Mouse (Mus musculus): Measurements from ENCODE around the gene Map3k11.
"Not testable (repeated sequence)": the region's sequence is repeated elsewhere in the genome, so short reads cannot be mapped to it uniquely, and the experiment has no call there.

Map3k11 gene

DNA sequence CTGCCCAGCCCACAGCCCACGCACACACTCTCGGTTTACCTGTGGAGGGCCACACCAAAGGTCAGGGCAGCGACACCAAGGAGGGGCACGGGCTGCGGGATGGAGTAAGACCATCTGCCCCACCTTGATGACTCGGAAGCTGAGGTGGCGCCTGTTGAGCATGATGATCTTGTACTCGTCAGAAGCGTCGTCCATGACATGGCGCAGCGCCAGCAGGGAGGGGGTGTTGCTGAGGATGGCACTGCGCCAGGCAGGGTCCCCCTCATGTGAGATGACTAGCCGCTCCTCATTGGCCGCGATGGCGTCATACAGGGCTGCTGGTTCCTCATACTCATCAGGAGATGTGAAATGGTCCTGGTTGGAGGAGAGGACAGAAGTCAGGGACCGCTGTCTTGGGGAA lies 22.2 kb upstream of the Map3k11 start:
- in situ Hi-C loops (cut with MboI), result no loop called here

DNA sequence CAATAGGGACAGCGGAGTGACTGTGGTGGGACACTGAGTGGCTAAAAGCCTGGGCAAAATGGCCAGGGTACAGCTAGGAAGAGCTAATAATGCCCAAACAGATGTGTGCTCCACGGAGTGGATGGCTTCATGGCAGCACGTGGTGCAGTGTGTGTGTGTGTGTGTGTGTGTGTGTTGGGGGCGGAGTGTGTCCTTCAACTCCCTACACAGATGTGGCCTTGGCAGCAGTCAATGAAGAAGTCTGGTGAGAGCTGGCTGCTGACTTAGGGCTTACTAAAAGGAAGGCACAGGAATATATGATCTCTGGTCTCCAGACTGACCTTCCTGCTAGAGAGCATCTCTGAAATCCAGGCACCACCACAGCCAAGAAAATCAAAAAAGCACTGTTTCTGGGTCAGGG lies 20.2 kb upstream of the Map3k11 start:
- in situ Hi-C loops (cut with MboI), result no loop called here

GRCm38 (mm10) chr19:5680432-5680831 lies 8.1 kb upstream of the Map3k11 start:
- in situ Hi-C loops (cut with MboI), result no loop called here

DNA sequence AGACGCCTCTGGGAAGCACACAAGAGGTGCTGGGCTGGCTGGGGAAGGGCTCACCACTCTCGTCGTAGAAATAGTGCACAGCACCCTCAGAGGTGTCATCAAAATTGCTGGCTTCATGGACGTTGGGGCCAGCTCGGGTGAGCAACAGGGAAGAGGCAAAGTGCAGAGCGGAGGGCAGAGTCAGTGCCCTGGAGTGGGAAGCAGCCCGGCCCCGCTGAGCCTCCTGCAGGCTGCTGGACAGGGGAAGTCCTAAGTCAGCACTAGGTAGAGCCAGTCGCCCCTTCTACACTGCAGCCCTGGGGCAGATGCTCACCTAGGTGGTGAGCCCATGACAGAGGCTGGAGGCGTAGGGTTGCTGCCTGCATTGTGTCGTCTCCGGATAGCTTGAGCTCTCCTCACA lies 4.3 kb upstream of the Map3k11 start:
- in situ Hi-C loops (cut with MboI), result no loop called here

DNA sequence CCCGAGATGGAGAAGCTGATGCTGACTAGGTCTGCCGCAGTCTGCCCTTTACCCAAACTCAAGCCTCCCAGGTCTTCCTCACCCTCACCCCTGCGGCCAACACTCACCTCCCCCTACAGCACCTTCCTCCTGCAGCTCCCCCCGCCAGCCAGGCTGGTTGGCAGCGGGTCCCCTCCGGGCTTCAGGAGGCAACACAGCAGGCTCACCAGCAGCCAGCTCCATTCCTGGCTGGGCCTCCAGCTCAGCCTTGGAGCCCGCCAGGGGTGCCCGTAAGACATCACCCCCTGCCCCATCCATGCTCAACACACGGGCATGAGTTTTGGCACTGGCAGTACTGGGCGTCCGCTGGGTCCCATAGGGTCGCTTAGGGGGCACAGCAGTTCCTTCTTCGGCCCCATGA lies 3.6 kb upstream of the Map3k11 start:
- in situ Hi-C loops (cut with MboI), result no loop called here

- in situ Hi-C loops (cut with MboI), result no loop called here
Observed at GRCm38 (mm10) chr19:5685431-5685830, 3.1 kb upstream of the Map3k11 start.

DNA sequence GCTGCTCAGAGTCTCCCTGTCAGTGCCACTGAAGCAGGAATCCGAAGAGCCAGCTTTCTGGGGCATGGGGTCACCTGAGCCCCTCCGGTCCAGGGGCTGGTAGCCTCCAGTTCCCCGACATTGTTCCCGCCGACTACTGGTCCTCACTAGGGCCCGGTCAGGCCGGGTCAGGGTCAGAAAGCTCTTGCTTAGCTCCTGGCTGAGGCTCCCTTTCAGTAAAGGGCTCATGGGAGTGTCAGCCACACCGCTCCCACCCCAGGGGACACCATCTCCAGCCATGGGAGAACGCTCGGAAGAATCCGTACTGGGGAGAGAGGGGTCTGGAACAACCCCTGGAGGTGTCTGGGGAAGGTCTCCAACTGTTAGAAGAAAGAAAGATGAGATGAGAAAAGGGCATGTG lies 2.7 kb upstream of the Map3k11 start:
- in situ Hi-C loops (cut with MboI), result no loop called here

- in situ Hi-C loops (cut with MboI), result no loop called here
Observed at GRCm38 (mm10) chr19:5686437-5686836, 2.1 kb upstream of the Map3k11 start.

DNA sequence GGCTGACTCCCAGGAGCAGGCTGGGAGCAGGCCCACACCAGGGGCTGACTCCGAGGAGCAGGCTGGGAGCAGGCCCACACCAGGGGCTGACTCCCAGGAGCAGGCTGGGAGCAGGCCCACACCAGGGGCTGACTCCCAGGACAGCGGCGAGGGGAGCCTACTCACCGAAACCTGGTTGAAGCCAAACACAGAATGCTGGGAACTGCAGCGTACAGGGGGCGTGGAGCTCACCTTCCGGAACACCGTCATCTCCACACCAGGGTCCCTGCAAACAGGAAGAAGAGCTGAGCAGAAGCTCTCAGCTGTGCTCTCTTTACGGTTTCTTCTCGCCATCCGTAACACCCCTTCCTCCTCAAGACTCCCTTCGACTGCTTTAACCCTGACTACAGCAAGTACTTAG lies 1.6 kb upstream of the Map3k11 start:
- in situ Hi-C loops (cut with MboI), result not testable (repeated sequence)

DNA sequence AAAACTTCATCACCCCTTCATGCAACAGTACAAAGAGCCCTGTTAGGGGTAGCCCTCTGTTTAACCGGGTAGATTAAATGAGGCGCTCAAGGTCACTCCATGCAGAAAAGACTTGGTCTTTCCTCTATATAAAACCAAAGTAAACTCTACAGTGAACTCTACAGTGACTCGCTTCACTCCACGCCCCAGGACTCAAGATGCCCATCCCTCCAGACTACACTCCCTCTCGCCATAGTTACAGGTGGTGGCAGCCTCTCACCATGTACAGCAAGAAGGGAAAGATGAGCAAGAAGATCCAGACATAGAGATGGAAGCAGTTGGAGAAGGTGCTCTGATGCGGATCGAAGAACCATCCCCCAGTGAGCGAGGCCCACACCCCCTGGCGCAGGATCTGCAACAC lies 804 bp upstream of the Map3k11 start:
- in situ Hi-C loops (cut with MboI), result no loop called here

GRCm38 (mm10) chr19:5689088-5689428 lies 516 bp downstream of the Map3k11 start:
- in situ Hi-C loops (cut with MboI), result no loop called here

GRCm38 (mm10) chr19:5689565-5690342 lies 1.2 kb downstream of the Map3k11 start:
- in situ Hi-C loops (cut with MboI), result no loop called here

DNA sequence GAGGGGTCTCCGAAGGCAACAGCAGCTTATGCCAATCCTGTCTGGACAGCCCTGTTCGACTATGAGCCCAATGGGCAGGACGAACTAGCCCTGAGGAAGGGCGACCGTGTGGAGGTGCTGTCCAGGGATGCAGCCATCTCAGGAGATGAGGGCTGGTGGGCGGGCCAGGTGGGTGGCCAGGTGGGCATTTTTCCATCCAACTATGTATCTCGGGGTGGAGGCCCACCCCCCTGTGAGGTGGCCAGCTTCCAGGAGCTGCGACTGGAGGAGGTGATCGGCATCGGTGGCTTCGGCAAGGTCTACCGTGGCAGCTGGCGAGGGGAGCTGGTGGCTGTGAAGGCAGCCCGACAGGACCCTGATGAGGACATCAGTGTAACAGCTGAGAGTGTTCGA lies 1.8 kb downstream of the Map3k11 start:
- in situ Hi-C loops (cut with MboI), result no loop called here

- in situ Hi-C loops (cut with MboI), result no loop called here
Observed at GRCm38 (mm10) chr19:5691601-5692000, 3.1 kb downstream of the Map3k11 start.

DNA sequence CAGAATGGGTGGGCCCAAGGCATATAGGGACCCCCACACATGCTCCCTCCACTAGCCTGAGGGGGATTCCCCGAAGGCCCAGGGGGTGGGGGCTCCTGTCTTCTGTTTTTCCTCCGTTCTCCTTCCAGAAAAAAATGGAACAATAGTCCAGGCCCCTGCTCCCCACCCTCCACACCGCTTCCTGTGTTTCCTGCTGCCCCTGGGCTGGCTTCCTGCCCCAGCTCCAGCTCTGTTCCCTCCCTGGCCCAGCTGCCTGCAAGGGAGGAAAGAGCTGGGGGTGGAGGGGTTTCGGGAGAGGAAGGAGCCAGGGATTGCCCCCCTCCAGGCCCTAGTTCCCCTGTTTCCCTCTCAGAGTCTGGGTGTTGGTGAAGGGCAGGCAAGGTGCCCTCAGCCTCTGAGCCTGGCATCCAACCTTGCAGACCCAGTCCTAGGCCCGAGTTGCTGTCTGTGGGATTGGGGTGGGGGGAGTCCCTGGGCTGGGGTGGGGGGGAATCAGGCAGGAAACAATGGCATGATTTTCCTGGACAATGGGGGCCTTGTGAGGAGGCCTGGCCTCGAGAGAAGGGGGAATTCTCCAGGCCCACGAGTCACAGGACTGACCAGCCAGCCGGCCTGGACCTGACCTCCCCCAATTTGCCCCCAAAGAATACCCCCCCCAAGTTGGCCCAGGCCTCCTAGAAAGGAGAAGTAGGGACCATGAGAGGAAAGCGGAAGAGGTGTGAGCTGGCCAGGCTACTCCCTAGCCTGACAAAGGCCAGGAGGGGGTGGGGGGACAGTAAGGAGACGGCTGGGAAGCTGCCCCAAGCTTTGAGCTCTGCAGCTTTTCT lies 3.8 kb downstream of the Map3k11 start:
- in situ Hi-C loops (cut with MboI), result no loop called here

- in situ Hi-C loops (cut with MboI), result no loop called here
Observed at GRCm38 (mm10) chr19:5692913-5693396, 4.4 kb downstream of the Map3k11 start.

DNA sequence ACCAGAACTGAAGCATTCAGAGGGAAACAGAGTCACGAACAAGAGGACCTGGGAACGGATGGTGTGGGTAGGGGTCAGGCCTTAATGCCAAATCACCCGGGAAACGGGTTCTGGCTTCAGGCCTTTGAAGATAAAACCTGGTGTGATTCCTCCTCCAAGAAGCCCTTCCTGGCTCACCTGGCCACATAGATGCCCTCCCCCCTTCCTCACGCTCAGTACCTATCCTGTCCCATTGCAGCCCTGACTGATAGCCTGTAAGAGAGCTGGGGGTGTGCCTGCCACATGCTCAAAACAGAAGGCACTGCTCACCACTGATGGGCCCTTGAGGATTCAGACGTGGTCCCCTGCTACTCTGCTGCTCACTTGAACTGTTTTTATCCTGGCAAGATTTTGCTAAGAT lies 5.3 kb downstream of the Map3k11 start:
- in situ Hi-C loops (cut with MboI), result no loop called here

DNA sequence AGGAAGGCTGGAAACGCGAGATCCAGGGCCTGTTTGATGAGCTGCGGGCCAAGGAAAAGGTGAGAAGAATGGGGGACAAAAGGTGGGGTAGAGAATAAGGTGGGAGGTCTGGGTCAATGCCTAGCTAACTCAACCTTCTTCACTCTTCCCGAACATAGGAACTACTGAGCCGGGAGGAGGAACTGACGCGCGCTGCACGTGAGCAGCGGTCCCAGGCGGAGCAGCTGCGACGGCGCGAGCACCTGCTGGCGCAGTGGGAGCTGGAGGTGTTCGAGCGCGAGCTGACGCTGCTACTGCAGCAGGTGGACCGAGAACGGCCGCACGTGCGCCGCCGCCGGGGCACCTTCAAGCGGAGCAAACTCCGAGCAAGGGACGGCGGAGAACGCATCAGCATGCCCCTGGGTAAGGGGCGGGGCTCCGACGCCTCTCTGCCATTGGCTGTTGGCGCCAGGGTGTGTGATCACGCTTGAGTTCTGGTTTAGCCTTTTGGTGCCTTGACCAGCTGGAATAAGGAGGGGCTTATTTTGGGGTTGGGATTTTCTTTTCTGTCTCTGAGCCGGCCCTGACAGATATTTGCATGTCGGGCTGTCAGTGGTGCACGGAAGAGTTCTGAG lies 7.4 kb downstream of the Map3k11 start:
- in situ Hi-C loops (cut with MboI), result no loop called here

DNA sequence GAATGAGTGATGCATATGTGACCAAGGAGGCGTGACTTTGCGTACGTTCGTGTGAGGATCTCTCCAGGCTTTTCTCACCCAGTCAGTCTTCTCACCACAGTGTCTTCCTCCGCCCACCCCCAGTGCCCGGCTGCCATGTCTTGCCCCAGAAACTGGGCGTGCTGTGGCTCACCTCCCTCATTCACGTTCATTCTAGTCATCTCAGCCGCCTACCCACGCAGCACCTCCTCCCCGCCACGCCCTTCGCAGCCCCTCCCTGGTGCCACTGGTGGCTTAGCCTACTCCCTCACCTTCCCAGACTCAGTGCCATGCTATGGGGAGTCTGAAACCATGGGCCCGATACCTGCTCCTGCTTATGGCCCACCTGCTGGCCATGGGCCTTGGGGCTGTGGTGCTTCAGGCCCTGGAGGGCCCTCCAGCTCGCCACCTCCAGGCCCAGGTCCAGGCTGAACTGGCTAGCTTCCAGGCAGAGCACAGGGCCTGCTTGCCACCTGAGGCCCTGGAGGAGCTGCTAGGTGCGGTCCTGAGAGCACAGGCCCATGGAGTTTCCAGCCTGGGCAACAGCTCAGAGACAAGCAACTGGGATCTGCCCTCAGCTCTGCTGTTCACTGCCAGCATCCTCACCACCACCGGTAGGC lies 15.7 kb downstream of the Map3k11 start, which contains the start of gene Kcnk7:
TSS of gene Kcnk7 (plus strand) at position 205 of the 638 bp plus-strand sequence.
- in situ Hi-C loops (cut with MboI), result no loop called here

DNA sequence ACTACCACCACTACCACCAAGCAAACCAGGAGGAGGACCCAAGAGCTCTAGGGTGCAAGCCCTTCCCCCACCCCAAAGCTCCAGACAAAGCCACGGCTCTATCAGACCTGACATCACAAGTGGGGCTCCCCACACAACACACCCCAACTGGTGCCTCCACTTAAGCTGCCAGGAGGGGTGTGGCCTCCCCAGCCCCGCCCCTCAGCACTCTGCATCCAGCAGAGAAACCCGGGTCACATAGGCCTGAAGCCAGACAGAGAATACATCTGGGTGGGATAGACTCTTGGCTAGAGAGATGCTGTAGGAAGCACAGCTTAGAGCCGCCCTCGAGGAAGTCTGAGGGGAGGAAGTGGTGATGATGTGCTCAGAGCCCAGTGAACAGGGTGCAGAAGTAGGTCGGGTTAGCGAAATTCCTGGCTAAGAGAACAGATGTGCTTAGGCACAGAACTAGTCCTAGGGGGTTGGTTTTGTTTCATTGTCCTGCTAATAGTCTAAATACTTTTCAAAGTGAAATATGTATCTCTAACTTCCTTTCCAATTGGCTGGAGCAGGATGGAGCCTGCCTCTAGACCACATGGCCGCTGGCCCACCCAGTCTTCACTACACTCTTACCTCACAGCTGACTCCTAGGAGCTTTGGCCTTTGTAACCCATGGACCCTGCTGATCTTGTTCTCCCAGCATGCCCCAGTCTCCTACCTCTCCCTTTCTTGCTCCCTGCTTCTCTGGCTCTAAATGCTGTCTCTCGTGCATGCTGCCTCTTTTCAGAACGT lies 16.4 kb downstream of the Map3k11 start:
- in situ Hi-C loops (cut with MboI), result no loop called here

GRCm38 (mm10) chr19:5710068-5710467 lies 21.5 kb downstream of the Map3k11 start:
- in situ Hi-C loops (cut with MboI), result no loop called here
